Mouse (Mus musculus) MEL-GATA-1-ER (cell line): Measurements from ENCODE around the gene Ptprn2.

Source experiments
- DNase-seq: peaks from one replicate; pipeline ENCODE4 v3.0.0-alpha.2; 2012; ENCODE audit warnings: low read depth; ENCODE audit errors: extremely low read depth

The Ptprn2 gene

GRCm38 (mm10) chr12:116968215-116968939, 482.9 kb downstream of the Ptprn2 start:
- no peak for DNase-seq

- DNase-seq, result no peak
Observed at GRCm38 (mm10) chr12:116975547-116975946, 490.0 kb downstream of the Ptprn2 start.

- no peak for DNase-seq
Observed at GRCm38 (mm10) chr12:116976981-116977380, 491.5 kb downstream of the Ptprn2 start.

GRCm38 (mm10) chr12:116978201-116978600, 492.7 kb downstream of the Ptprn2 start:
- no peak for DNase-seq

GRCm38 (mm10) chr12:116981315-116981714, 495.8 kb downstream of the Ptprn2 start:
- no peak for DNase-seq

- DNase-seq, result no peak
Observed at GRCm38 (mm10) chr12:116989144-116989543, 503.6 kb downstream of the Ptprn2 start.

- DNase-seq, result no peak
Observed at GRCm38 (mm10) chr12:117001546-117002148, 516.1 kb downstream of the Ptprn2 start.

GRCm38 (mm10) chr12:117016753-117017595, 531.5 kb downstream of the Ptprn2 start:
- no peak for DNase-seq

GRCm38 (mm10) chr12:117017912-117018311, 532.4 kb downstream of the Ptprn2 start:
- no peak for DNase-seq

GRCm38 (mm10) chr12:117023235-117023634, 537.7 kb downstream of the Ptprn2 start:
- DNase-seq, result no peak

- no peak for DNase-seq
Observed at GRCm38 (mm10) chr12:117024916-117025315, 539.4 kb downstream of the Ptprn2 start.

- no peak for DNase-seq
Observed at GRCm38 (mm10) chr12:117025676-117026075, 540.2 kb downstream of the Ptprn2 start.

- DNase-seq, result no peak
Observed at GRCm38 (mm10) chr12:117027351-117027750, 541.8 kb downstream of the Ptprn2 start.

GRCm38 (mm10) chr12:117028333-117028961, 542.9 kb downstream of the Ptprn2 start:
- no peak for DNase-seq

GRCm38 (mm10) chr12:117033172-117033571, 547.7 kb downstream of the Ptprn2 start:
- DNase-seq, result no peak

- DNase-seq, result no peak
Observed at GRCm38 (mm10) chr12:117034506-117034905, 549.0 kb downstream of the Ptprn2 start.

GRCm38 (mm10) chr12:117035243-117035642, 549.7 kb downstream of the Ptprn2 start:
- no peak for DNase-seq

GRCm38 (mm10) chr12:117039411-117039810, 553.9 kb downstream of the Ptprn2 start:
- DNase-seq, result no peak

GRCm38 (mm10) chr12:117041409-117041808, 555.9 kb downstream of the Ptprn2 start:
- no peak for DNase-seq

- DNase-seq, result no peak
Observed at GRCm38 (mm10) chr12:117042706-117043105, 557.2 kb downstream of the Ptprn2 start.

GRCm38 (mm10) chr12:117047384-117048251, 562.1 kb downstream of the Ptprn2 start:
- DNase-seq, result no peak
